Mouse (Mus musculus) stomach, embryonic 16.5 days (tissue): ENCODE measurements around the gene Gm17387. TPM values are rescaled to one million over a fixed set of nuclear protein-coding genes. Genes with fewer than 3 reads are reported as not detected.

Experiments used
- ATAC-seq: fragments of 200-750 bp; cut with Nextera tagmentation; 2 replicates; pipeline ENCODE4 v1.8.0; 2017; ENCODE audit warnings: moderate number of reproducible peaks, moderate TSS enrichment; ENCODE audit not compliant: insufficient read depth, low FRiP score
- H3K27ac ChIP-seq: fragments of 300-500 bp; sonication (generic); 2 replicates; pipeline ENCODE4 v1.5.1; 2014; ENCODE audit warnings: low read length
- H3K27me3 ChIP-seq: fragments of 300-500 bp; sonication (generic); 2 replicates; pipeline ENCODE4 v1.6.1; 2014; ENCODE audit warnings: low read length, control low read depth, mixed read lengths; ENCODE audit not compliant: control insufficient read depth, insufficient read depth
- H3K36me3 ChIP-seq: fragments of 300-500 bp; sonication (generic); 2 replicates; pipeline ENCODE4 v1.6.1; 2014; ENCODE audit warnings: low read length; ENCODE audit not compliant: control insufficient read depth, insufficient read depth
- H3K4me1 ChIP-seq: fragments of 300-500 bp; sonication (generic); 2 replicates; pipeline ENCODE4 v1.6.1; 2014; ENCODE audit warnings: low read length, control low read depth, mixed read lengths; ENCODE audit not compliant: control insufficient read depth, insufficient read depth
- H3K4me2 ChIP-seq: fragments of 300-500 bp; sonication (generic); 2 replicates; pipeline ENCODE4 v1.6.1; 2014; ENCODE audit warnings: low read depth, low read length, mixed read lengths
- H3K4me3 ChIP-seq: fragments of 300-500 bp; sonication (generic); replicated peaks from 2 replicates; pipeline ENCODE4 v1.5.1; 2014; ENCODE audit warnings: mild to moderate bottlenecking, low read length
- H3K9ac ChIP-seq: fragments of 300-500 bp; sonication (generic); 2 replicates; pipeline ENCODE4 v1.6.1; 2014; ENCODE audit warnings: low read length
- H3K9me3 ChIP-seq: fragments of 300-500 bp; sonication (generic); replicated peaks from 2 replicates; pipeline ENCODE4 v1.6.1; 2016; ENCODE audit warnings: low read length, control low read depth; ENCODE audit not compliant: control insufficient read depth
- WGBS: fragments of 180-500 bp; shearing (Covaris S2); extraction: QIAGEN DNeasy Blood & Tissue Kit; methylation state at CpG from one replicate; pipeline ENCODE4 v1.1.7; 2014; 5-methylcytosine and 5-hydroxymethylcytosine counted together
- polyA plus RNA-seq: library from polyadenylated mRNA; unstranded; fragments of >200 nt; fragmentation: Nextera tagmentation; extraction: Ambion mirVana; gene quantifications from 2 replicates; pipeline ENCODE4 v1.2.1, GENCODE M21; 2015

The Gm17387 gene
- not detected in 2 replicates for polyA plus RNA-seq

GRCm38 (mm10) chr7:141028831-141029230, at the start of gene Gm17387:
TSS of gene Gm17387 (plus strand) at chr7:141029131.
- Histone ChIP-seq H3K27ac (no peak within 1 kb of the TSS), H3K4me2 (no peak within 1 kb of the TSS), H3K4me1 (peaks cover 3% of the 10 kb centered on the region; the same call in 1 of the 2 replicates), H3K36me3 (no peaks in the 10 kb centered on the region), H3K27me3 (no peaks in the 10 kb centered on the region), H3K4me3 (no peak within 1 kb of the TSS), H3K9me3 (no peaks in the 10 kb centered on the region), H3K9ac (no peak within 1 kb of the TSS)
- WGBS, result 97% methylated on average over 2 of the region's 2 CpGs
- no peak for ATAC-seq

GRCm38 (mm10) chr7:140981704-140982103, 47.2 kb upstream of the Gm17387 start:
- Histone ChIP-seq H3K27me3 (no peaks in the 10 kb centered on the region), H3K9me3 (no peaks in the 10 kb centered on the region), H3K4me1 (no peaks in the 10 kb centered on the region), H3K9ac (no peak overlapping the region), H3K36me3 (no peaks in the 10 kb centered on the region), H3K27ac (no peak overlapping the region), H3K4me3 (no peak overlapping the region), H3K4me2 (no peak overlapping the region)
- 91% methylated on average over 8 of the region's 8 CpGs for WGBS
- no peak for ATAC-seq

- Histone ChIP-seq H3K4me2 (no peak overlapping the region), H3K36me3 (no peaks in the 10 kb centered on the region), H3K4me1 (no peaks in the 10 kb centered on the region), H3K27ac (no peak overlapping the region), H3K27me3 (no peaks in the 10 kb centered on the region), H3K9me3 (no peaks in the 10 kb centered on the region), H3K4me3 (no peak overlapping the region), H3K9ac (no peak overlapping the region)
- no peak for ATAC-seq
- 88% methylated on average over 7 of the region's 7 CpGs for WGBS
These were observed 46.0 kb upstream of the Gm17387 start for GRCm38 (mm10) chr7:140982971-140983370.

- Histone ChIP-seq H3K4me2 (no peak overlapping the region), H3K9me3 (no peaks in the 10 kb centered on the region), H3K27me3 (no peaks in the 10 kb centered on the region), H3K36me3 (no peaks in the 10 kb centered on the region), H3K4me1 (0 out of 2 replicates have a peak, but pooled peaks cover 3% of the 10 kb centered on the region), H3K27ac (peak overlapping the region; percentile 1; the same call in 1 of the 2 replicates), H3K9ac (no peak overlapping the region), H3K4me3 (no peak overlapping the region)
- ATAC-seq, result no peak
- 65% methylated on average over 17 of the region's 17 CpGs for WGBS
These were observed 41.5 kb upstream of the Gm17387 start for GRCm38 (mm10) chr7:140987182-140988138.

- 75% methylated on average over 4 of the region's 4 CpGs for WGBS
- Histone ChIP-seq H3K36me3 (no peaks in the 10 kb centered on the region), H3K27me3 (no peaks in the 10 kb centered on the region), H3K9me3 (no peaks in the 10 kb centered on the region), H3K4me3 (no peak overlapping the region), H3K27ac (no peak overlapping the region), H3K4me1 (0 out of 2 replicates have a peak, but pooled peaks cover 3% of the 10 kb centered on the region), H3K9ac (no peak overlapping the region), H3K4me2 (no peak overlapping the region)
- peak; percentile 39; the same call in 1 of the 2 replicates for ATAC-seq
These were observed 39.9 kb upstream of the Gm17387 start for GRCm38 (mm10) chr7:140989022-140989421.

GRCm38 (mm10) chr7:140990185-140990584, 38.7 kb upstream of the Gm17387 start:
- no peaks in the 10 kb centered on the region for H3K27me3 ChIP-seq
- H3K27ac ChIP-seq, result 0 out of 2 replicates have a peak overlapping the region, but pooled peaks have one; percentile 2
- no peak overlapping the region for H3K4me2 ChIP-seq
- peak overlapping the region; percentile 46 for H3K9ac ChIP-seq
- 61% methylated on average over 6 of the region's 6 CpGs for WGBS
- H3K4me1 ChIP-seq, result 0 out of 2 replicates have a peak, but pooled peaks cover 3% of the 10 kb centered on the region
- peak; percentile 71 for ATAC-seq
- no peaks in the 10 kb centered on the region for H3K36me3 ChIP-seq
- no peak overlapping the region for H3K4me3 ChIP-seq
- H3K9me3 ChIP-seq, result no peaks in the 10 kb centered on the region

- H3K36me3 ChIP-seq, result no peaks in the 10 kb centered on the region
These were observed 38.3 kb upstream of the Gm17387 start for GRCm38 (mm10) chr7:140990622-140991021.

GRCm38 (mm10) chr7:140991117-140991689, 37.7 kb upstream of the Gm17387 start:
- WGBS, result 85% methylated on average over 14 of the region's 14 CpGs

More at GRCm38 (mm10) chr7:140990622-140991021, 38.3 kb upstream of the Gm17387 start:
- Histone ChIP-seq H3K4me2 (no peak overlapping the region), H3K27me3 (no peaks in the 10 kb centered on the region), H3K4me1 (0 out of 2 replicates have a peak, but pooled peaks cover 3% of the 10 kb centered on the region), H3K9me3 (no peaks in the 10 kb centered on the region), H3K27ac (no peak overlapping the region), H3K4me3 (no peak overlapping the region), H3K9ac (no peak overlapping the region)
- no peak for ATAC-seq
- 66% methylated on average over 5 of the region's 5 CpGs for WGBS

GRCm38 (mm10) chr7:140997817-140998216, 31.1 kb upstream of the Gm17387 start:
- 20% methylated on average over 1 of the region's 1 CpGs for WGBS
- H3K27ac ChIP-seq, result no peak overlapping the region

More at GRCm38 (mm10) chr7:140991117-140991689, 37.7 kb upstream of the Gm17387 start:
- no peak overlapping the region for H3K4me3 ChIP-seq
- H3K27ac ChIP-seq, result no peak overlapping the region
- no peaks in the 10 kb centered on the region for H3K36me3 ChIP-seq
- no peak overlapping the region for H3K4me2 ChIP-seq
- ATAC-seq, result no peak
- no peak overlapping the region for H3K9ac ChIP-seq
- no peaks in the 10 kb centered on the region for H3K27me3 ChIP-seq
- 0 out of 2 replicates have a peak, but pooled peaks cover 3% of the 10 kb centered on the region for H3K4me1 ChIP-seq
- H3K9me3 ChIP-seq, result no peaks in the 10 kb centered on the region

More at GRCm38 (mm10) chr7:140997817-140998216, 31.1 kb upstream of the Gm17387 start:
- H3K9ac ChIP-seq, result no peak overlapping the region
- no peak overlapping the region for H3K4me2 ChIP-seq
- ATAC-seq, result no peak
- no peak overlapping the region for H3K4me3 ChIP-seq
- H3K27me3 ChIP-seq, result no peaks in the 10 kb centered on the region
- H3K36me3 ChIP-seq, result no peaks in the 10 kb centered on the region
- H3K9me3 ChIP-seq, result no peaks in the 10 kb centered on the region
- no peaks in the 10 kb centered on the region for H3K4me1 ChIP-seq
